Mouse (Mus musculus) limb, embryonic 14.5 days (tissue): ENCODE results near the gene Foxm1. TPM values are rescaled to one million over a fixed set of nuclear protein-coding genes. Genes with fewer than 3 reads are reported as not detected.
"Not testable (repeated sequence)": the region's sequence is repeated elsewhere in the genome, so short reads cannot be mapped to it uniquely, and the experiment has no call there.

ENCODE experiments used
- ATAC-seq: fragments of 200-750 bp; cut with Nextera tagmentation; 2 replicates; pipeline ENCODE4 v1.8.0; 2017; ENCODE audit warnings: low read depth, moderate number of reproducible peaks, moderate TSS enrichment; ENCODE audit not compliant: low FRiP score
- DNase-seq: peaks from one replicate; pipeline ENCODE4 v3.0.0-alpha.2; 2015; ENCODE audit warnings: low spot score
- H3K27ac ChIP-seq: fragments of 300-500 bp; sonication (generic); replicated peaks from 2 replicates; pipeline ENCODE4 v1.5.1; 2014; ENCODE audit warnings: low read depth, mild to moderate bottlenecking, low read length, moderate library complexity, mixed read lengths
- H3K27me3 ChIP-seq: fragments of 300-500 bp; sonication (generic); 2 replicates; pipeline ENCODE4 v1.6.1; 2014; ENCODE audit warnings: low read length, mixed read lengths; ENCODE audit not compliant: control insufficient read depth, insufficient read depth
- H3K36me3 ChIP-seq: fragments of 300-500 bp; sonication (generic); 2 replicates; pipeline ENCODE4 v1.6.1; 2014; ENCODE audit warnings: mild to moderate bottlenecking, low read length, moderate library complexity, mixed read lengths; ENCODE audit not compliant: control insufficient read depth, insufficient read depth
- H3K4me1 ChIP-seq: fragments of 300-500 bp; sonication (generic); 2 replicates; pipeline ENCODE4 v1.6.1; 2014; ENCODE audit warnings: antibody characterized with exemption, low read length, mixed read lengths; ENCODE audit not compliant: control insufficient read depth, insufficient read depth
- H3K4me2 ChIP-seq: fragments of 300-500 bp; sonication (generic); replicated peaks from 2 replicates; pipeline ENCODE4 v1.6.1; 2014; ENCODE audit warnings: low read depth, mild to moderate bottlenecking, low read length, moderate library complexity; ENCODE audit not compliant: severe bottlenecking
- H3K4me3 ChIP-seq: fragments of 300-500 bp; sonication (generic); replicated peaks from 2 replicates; pipeline ENCODE4 v1.5.1; 2014; ENCODE audit warnings: low read length
- H3K9ac ChIP-seq: fragments of 300-500 bp; sonication (generic); 2 replicates; pipeline ENCODE4 v1.6.1; 2014; ENCODE audit warnings: mild to moderate bottlenecking, low read depth, low read length, moderate library complexity; ENCODE audit not compliant: severe bottlenecking
- H3K9me3 ChIP-seq: fragments of 300-500 bp; sonication (generic); 2 replicates; pipeline ENCODE4 v1.6.1; 2016; ENCODE audit warnings: low read length; ENCODE audit not compliant: control insufficient read depth
- POLR2A ChIP-seq: fragments of 200-500 bp; IDR thresholded peaks from 2 replicates; pipeline ENCODE4 v1.8.0; 2012; ENCODE audit warnings: inconsistent platforms, mild to moderate bottlenecking, moderate library complexity, borderline replicate concordance; ENCODE audit not compliant: insufficient read depth, insufficient read length; ENCODE audit errors: extremely low read depth
- WGBS: fragments of 180-500 bp; shearing (Covaris S2); extraction: QIAGEN DNeasy Blood & Tissue Kit; methylation state at CpG from one replicate; pipeline ENCODE4 v1.1.7; 2014; 5-methylcytosine and 5-hydroxymethylcytosine counted together
- polyA plus RNA-seq, 2 experiments: library from polyadenylated mRNA; depleted of rRNA in 1 of 2; stranded (reverse) in 1 of 2; unstranded in 1 of 2; fragments of >200 nt; fragmentation: Nextera tagmentation in 1 of 2; extraction: Ambion mirVana in 1 of 2; gene quantifications; 2 replicates each; pipeline versions ENCODE4 v1.2.1 to v1.2.3; 2012 to 2014

The Foxm1 gene
- polyA plus RNA-seq, 2 experiments: 30.9 to 81.2 TPM

- ATAC-seq: no peak
- WGBS: 81% methylated on average over 17 of the region's 17 CpGs
- Histone ChIP-seq H3K4me1 (no peaks in the 10 kb centered on the region), H3K27me3 (no peaks in the 10 kb centered on the region), H3K9me3 (no peaks in the 10 kb centered on the region), H3K4me2 (no peak overlapping the region), H3K4me3 (no peak overlapping the region), H3K9ac (no peak overlapping the region), H3K27ac (no peak overlapping the region), H3K36me3 (peaks cover 43% of the 10 kb centered on the region)
- no peak for TF ChIP-seq POLR2A
- DNase-seq: no peak
Observed at GRCm38 (mm10) chr6:128376371-128377085, 13.8 kb downstream of the Foxm1 start.

- Histone ChIP-seq H3K4me3 (no peak overlapping the region), H3K9me3 (no peaks in the 10 kb centered on the region), H3K4me2 (no peak overlapping the region), H3K27ac (no peak overlapping the region), H3K27me3 (no peaks in the 10 kb centered on the region), H3K36me3 (peaks cover 12% of the 10 kb centered on the region; the same call in 1 of the 2 replicates), H3K4me1 (no peaks in the 10 kb centered on the region), H3K9ac (no peak overlapping the region)
- DNase-seq: no peak
- ATAC-seq: no peak
- no peak for TF ChIP-seq POLR2A
- WGBS: 79% methylated on average over 16 of the region's 16 CpGs
Observed at GRCm38 (mm10) chr6:128379636-128380035, 16.9 kb downstream of the Foxm1 start.

- WGBS: 36% methylated on average over 1 of the region's 1 CpGs
- DNase-seq, H3K4me2 ChIP-seq, H3K36me3 ChIP-seq, H3K4me1 ChIP-seq, H3K9me3 ChIP-seq, H3K9ac ChIP-seq, H3K27me3 ChIP-seq, ATAC-seq, H3K27ac ChIP-seq, H3K4me3 ChIP-seq: not testable (repeated sequence)
Observed at GRCm38 (mm10) chr6:128380594-128381167, 17.9 kb downstream of the Foxm1 start.

- no peak for TF ChIP-seq POLR2A
- Histone ChIP-seq H3K4me2 (no peak overlapping the region), H3K27me3 (no peaks in the 10 kb centered on the region), H3K4me3 (no peak overlapping the region), H3K9ac (no peak overlapping the region), H3K4me1 (no peaks in the 10 kb centered on the region), H3K9me3 (no peaks in the 10 kb centered on the region), H3K27ac (no peak overlapping the region), H3K36me3 (0 out of 2 replicates have a peak, but pooled peaks cover 6% of the 10 kb centered on the region)
- DNase-seq (no peak), ATAC-seq (no peak)
- 59% methylated on average over 3 of the region's 3 CpGs for WGBS
Observed at GRCm38 (mm10) chr6:128381254-128381653, 18.5 kb downstream of the Foxm1 start.

- Histone ChIP-seq H3K4me3 (no peak overlapping the region), H3K27me3 (no peaks in the 10 kb centered on the region), H3K4me2 (no peak overlapping the region), H3K9me3 (no peaks in the 10 kb centered on the region), H3K27ac (no peak overlapping the region), H3K9ac (no peak overlapping the region), H3K4me1 (no peaks in the 10 kb centered on the region), H3K36me3 (no peaks in the 10 kb centered on the region)
- WGBS: 79% methylated on average over 7 of the region's 7 CpGs
- TF ChIP-seq POLR2A: no peak
- ATAC-seq: no peak
- no peak for DNase-seq
Observed at GRCm38 (mm10) chr6:128383752-128384151, 21.0 kb downstream of the Foxm1 start.

- Histone ChIP-seq H3K9ac (no peak overlapping the region), H3K4me3 (no peak overlapping the region), H3K4me2 (no peak overlapping the region), H3K4me1 (no peaks in the 10 kb centered on the region), H3K36me3 (no peaks in the 10 kb centered on the region), H3K27me3 (no peaks in the 10 kb centered on the region), H3K27ac (no peak overlapping the region), H3K9me3 (no peaks in the 10 kb centered on the region)
- 84% methylated on average over 1 of the region's 1 CpGs for WGBS
- DNase-seq (no peak), ATAC-seq (no peak)
- TF ChIP-seq POLR2A: no peak
Observed at GRCm38 (mm10) chr6:128385026-128385425, 22.3 kb downstream of the Foxm1 start.
